Mouse (Mus musculus): ENCODE data around the gene Arhgap25. TPM values are rescaled to one million over a fixed set of nuclear protein-coding genes. Genes with fewer than 3 reads are reported as not detected.

The Arhgap25 gene
- polyA plus RNA-seq, 1 experiment from 2014 or later, result 2.1 TPM

Other genes with a start within 250 kb of the Arhgap25 start
- gene Antxr1, start 197.4 kb downstream of the Arhgap25 start, polyA plus RNA-seq (2016; fragmentation: Nextera tagmentation; extraction: Ambion mirVana), result 3.6 and 4.3 TPM in 2 replicates
- gene Gkn1, start 182.3 kb downstream of the Arhgap25 start, polyA plus RNA-seq (2016; fragmentation: Nextera tagmentation; extraction: Ambion mirVana), result not detected in 2 replicates
- gene Gkn2, start 159.9 kb downstream of the Arhgap25 start, polyA plus RNA-seq (2016; fragmentation: Nextera tagmentation; extraction: Ambion mirVana), result not detected in 2 replicates
- gene Gkn3, start 144.3 kb downstream of the Arhgap25 start, polyA plus RNA-seq (2016; fragmentation: Nextera tagmentation; extraction: Ambion mirVana), result 2.1 and 2.5 TPM in 2 replicates
- 6.7 and 7.3 TPM in 2 replicates for gene Bmp10, start 104.3 kb downstream of the Arhgap25 start, polyA plus RNA-seq (2016; fragmentation: Nextera tagmentation; extraction: Ambion mirVana)
- 4.3 and 4.8 TPM in 2 replicates for gene Prokr1, start 57.5 kb upstream of the Arhgap25 start, polyA plus RNA-seq (2016; fragmentation: Nextera tagmentation; extraction: Ambion mirVana)
- gene Aplf, start 138.9 kb upstream of the Arhgap25 start, polyA plus RNA-seq (2016; fragmentation: Nextera tagmentation; extraction: Ambion mirVana), result 9.2 and 10.4 TPM in 2 replicates
- 0.46 and 0.73 TPM in 2 replicates for gene Efcc1, start 197.6 kb upstream of the Arhgap25 start, polyA plus RNA-seq (2016; fragmentation: Nextera tagmentation; extraction: Ambion mirVana)
- gene Gp9, start 244.8 kb upstream of the Arhgap25 start, polyA plus RNA-seq (2016; fragmentation: Nextera tagmentation; extraction: Ambion mirVana), result 6.2 and 8.2 TPM in 2 replicates

All from heart, embryonic 12.5 days (tissue).